Mouse (Mus musculus) midbrain, embryonic 16.5 days (tissue): ENCODE measurements around the gene Clrn2. TPM values are rescaled to one million over a fixed set of nuclear protein-coding genes. Genes with fewer than 3 reads are reported as not detected.
"Not testable (repeated sequence)": the region's sequence is repeated elsewhere in the genome, so short reads cannot be mapped to it uniquely, and the experiment has no call there.

Source experiments
- ATAC-seq: fragments of 200-750 bp; cut with Nextera tagmentation; 2 replicates; pipeline ENCODE4 v1.8.0; 2017; ENCODE audit warnings: moderate TSS enrichment
- H3K27ac ChIP-seq: fragments of 300-500 bp; sonication (generic); 2 replicates; pipeline ENCODE4 v1.5.1; 2014; ENCODE audit warnings: mild to moderate bottlenecking, low read length, mixed read lengths
- H3K27me3 ChIP-seq: fragments of 300-500 bp; sonication (generic); 2 replicates; pipeline ENCODE4 v1.6.1; 2014; ENCODE audit warnings: low read depth, low read length, mixed read lengths; ENCODE audit not compliant: control insufficient read depth, insufficient read depth
- H3K36me3 ChIP-seq: fragments of 300-500 bp; sonication (generic); 2 replicates; pipeline ENCODE4 v1.6.1; 2014; ENCODE audit warnings: mild to moderate bottlenecking, low read length, moderate library complexity, mixed read lengths; ENCODE audit not compliant: control insufficient read depth, insufficient read depth
- H3K4me1 ChIP-seq: fragments of 300-500 bp; sonication (generic); 2 replicates; pipeline ENCODE4 v1.6.1; 2014; ENCODE audit warnings: mild to moderate bottlenecking, low read length, mixed read lengths; ENCODE audit not compliant: control insufficient read depth, insufficient read depth
- H3K4me2 ChIP-seq: fragments of 300-500 bp; sonication (generic); 2 replicates; pipeline ENCODE4 v1.6.1; 2014; ENCODE audit warnings: mild to moderate bottlenecking, low read length, mixed read lengths
- H3K4me3 ChIP-seq: fragments of 300-500 bp; sonication (generic); 2 replicates; pipeline ENCODE4 v1.5.1; 2014; ENCODE audit warnings: low read depth, mild to moderate bottlenecking, low read length, moderate library complexity, mixed read lengths
- H3K9ac ChIP-seq: fragments of 300-500 bp; sonication (generic); 2 replicates; pipeline ENCODE4 v1.6.1; 2014; ENCODE audit warnings: low read depth, low read length, mixed read lengths
- H3K9me3 ChIP-seq: fragments of 300-500 bp; sonication (generic); replicated peaks from 2 replicates; pipeline ENCODE4 v1.6.1; 2014; ENCODE audit warnings: mild to moderate bottlenecking, low read length, mixed read lengths; ENCODE audit not compliant: control insufficient read depth, poor library complexity, severe bottlenecking
- WGBS: fragments of 180-500 bp; shearing (Covaris S2); extraction: QIAGEN DNeasy Blood & Tissue Kit; methylation state at CpG from one replicate; pipeline ENCODE4 v1.1.7; 2014; 5-methylcytosine and 5-hydroxymethylcytosine counted together
- polyA plus RNA-seq: library from polyadenylated mRNA; unstranded; fragments of >200 nt; fragmentation: Nextera tagmentation; extraction: Ambion mirVana; gene quantifications from 2 replicates; pipeline ENCODE4 v1.2.1, GENCODE M21; 2015

The Clrn2 gene
- 0.33 TPM in 1 of 2 replicates, not detected in the other for polyA plus RNA-seq

DNA sequence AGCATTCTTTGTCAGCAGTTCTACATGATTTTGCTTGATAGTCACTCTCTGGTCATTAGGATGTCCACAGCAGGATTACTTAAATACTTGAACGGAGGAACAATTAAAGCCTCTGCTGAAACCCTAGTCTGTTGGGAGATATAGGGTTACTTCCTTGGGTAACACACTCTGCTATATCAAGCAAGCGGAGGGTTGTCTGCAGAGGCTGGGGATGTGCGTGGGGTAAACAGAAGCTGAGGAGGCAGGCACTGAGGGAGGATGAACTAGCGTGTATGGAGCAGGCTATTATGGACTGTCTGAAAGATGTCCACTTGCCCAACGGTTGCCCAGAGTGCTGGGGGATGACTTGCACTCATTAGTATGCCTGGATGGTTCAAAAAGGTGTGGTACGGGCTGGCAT, at the start of gene Clrn2:
Clrn2 (plus strand) TSS at position 301 of the 400 bp plus-strand sequence.
- no peaks in the 10 kb centered on the region for H3K9me3 ChIP-seq
- ATAC-seq, result no peak
- no peak within 1 kb of the TSS for H3K4me3 ChIP-seq
- no peak within 1 kb of the TSS for H3K9ac ChIP-seq
- no peaks in the 10 kb centered on the region for H3K36me3 ChIP-seq
- H3K4me2 ChIP-seq, result no peak within 1 kb of the TSS
- H3K4me1 ChIP-seq, result peaks cover 10% of the 10 kb centered on the region
- H3K27ac ChIP-seq, result no peak within 1 kb of the TSS
- no peaks in the 10 kb centered on the region for H3K27me3 ChIP-seq
- WGBS, result 71% methylated on average over 6 of the region's 6 CpGs

DNA sequence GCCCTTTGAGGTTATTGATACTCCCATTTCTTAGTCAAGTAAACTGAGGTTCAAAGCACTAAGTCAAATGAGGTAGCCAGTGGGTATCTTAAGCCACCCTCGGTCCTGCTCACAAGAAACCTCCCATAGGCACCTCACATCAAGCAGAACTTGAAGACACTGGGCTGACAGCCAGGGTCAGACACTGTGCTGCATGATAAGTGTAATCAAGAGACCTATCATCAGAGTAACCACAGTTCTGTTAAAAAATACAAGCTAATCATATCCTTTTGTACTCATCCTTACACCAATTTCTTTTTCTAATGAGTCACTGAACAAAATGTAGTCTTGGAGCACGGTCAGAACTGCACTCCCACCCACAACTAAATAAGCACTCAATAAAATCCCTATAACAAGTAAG, 47.4 kb upstream of the Clrn2 start:
- Histone ChIP-seq H3K4me2 (no peak overlapping the region), H3K9ac (no peak overlapping the region), H3K36me3 (no peaks in the 10 kb centered on the region), H3K9me3 (no peaks in the 10 kb centered on the region), H3K27me3 (0 out of 2 replicates have a peak, but pooled peaks cover 2% of the 10 kb centered on the region), H3K27ac (no peak overlapping the region), H3K4me3 (no peak overlapping the region), H3K4me1 (peaks cover 2% of the 10 kb centered on the region; the same call in 1 of the 2 replicates)
- ATAC-seq, result no peak
- WGBS, result 70% methylated on average over 2 of the region's 2 CpGs

DNA sequence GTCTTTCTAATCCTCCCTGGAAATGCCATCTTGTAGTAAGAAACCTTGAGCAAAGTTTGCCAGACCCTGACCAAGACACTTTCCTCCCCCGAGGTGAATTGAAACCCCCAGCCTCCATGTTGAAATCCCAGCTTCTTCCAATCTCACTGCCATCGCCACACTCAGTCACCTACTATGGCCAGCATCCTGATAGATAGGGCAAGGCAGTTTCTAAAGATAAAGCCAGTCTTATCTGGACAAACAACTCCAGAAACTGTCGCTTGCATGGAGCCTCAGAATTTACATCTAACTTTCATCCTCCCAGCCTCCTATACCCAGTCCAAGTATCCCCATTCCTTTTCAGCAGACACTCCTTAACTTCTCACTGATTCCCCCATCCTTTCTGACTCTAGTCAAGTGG, 37.1 kb upstream of the Clrn2 start:
- H3K4me2 ChIP-seq, result no peak overlapping the region
- H3K9ac ChIP-seq, result no peak overlapping the region
- H3K4me3 ChIP-seq, result no peak overlapping the region
- no peaks in the 10 kb centered on the region for H3K9me3 ChIP-seq
- 93% methylated on average over 3 of the region's 3 CpGs for whole genome bisulfite sequencing
- no peaks in the 10 kb centered on the region for H3K27me3 ChIP-seq
- no peak for ATAC-seq
- no peaks in the 10 kb centered on the region for H3K4me1 ChIP-seq
- H3K36me3 ChIP-seq, result no peaks in the 10 kb centered on the region
- H3K27ac ChIP-seq, result no peak overlapping the region

DNA sequence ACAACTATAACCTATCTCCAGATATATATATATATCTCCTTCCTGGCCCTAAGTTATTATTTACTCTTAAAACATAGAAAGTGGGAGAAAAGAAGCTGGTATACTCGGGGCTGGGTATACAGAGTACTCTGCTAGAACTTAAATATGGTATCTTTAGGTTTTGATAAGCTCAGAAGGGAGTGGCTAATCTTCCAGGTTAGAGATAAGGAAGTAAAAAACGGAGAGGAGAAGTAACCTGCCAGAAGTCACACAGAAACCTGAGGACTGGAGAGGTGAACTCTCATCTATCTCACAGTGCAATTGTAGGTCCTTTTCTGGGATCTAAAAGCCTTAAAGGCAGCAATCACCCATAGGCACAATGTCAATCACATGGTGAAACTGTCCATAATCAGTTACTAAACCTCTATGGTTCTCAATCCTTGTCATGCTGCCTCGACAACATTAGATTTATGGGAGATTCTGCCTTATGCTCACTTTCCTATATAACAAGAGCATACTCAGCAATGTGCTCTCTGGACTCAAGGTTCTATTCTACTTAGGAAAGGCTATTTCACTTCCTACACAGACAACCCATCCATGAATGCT, 35.6 kb upstream of the Clrn2 start:
- H3K4me2 ChIP-seq, result no peak overlapping the region
- H3K9ac ChIP-seq, result no peak overlapping the region
- H3K4me1 ChIP-seq, result no peaks in the 10 kb centered on the region
- WGBS, result 82% methylated on average over 3 of the region's 3 CpGs
- no peak overlapping the region for H3K27ac ChIP-seq
- no peaks in the 10 kb centered on the region for H3K36me3 ChIP-seq
- H3K27me3 ChIP-seq, result no peaks in the 10 kb centered on the region
- no peak for ATAC-seq
- no peaks in the 10 kb centered on the region for H3K9me3 ChIP-seq
- H3K4me3 ChIP-seq, result no peak overlapping the region

DNA sequence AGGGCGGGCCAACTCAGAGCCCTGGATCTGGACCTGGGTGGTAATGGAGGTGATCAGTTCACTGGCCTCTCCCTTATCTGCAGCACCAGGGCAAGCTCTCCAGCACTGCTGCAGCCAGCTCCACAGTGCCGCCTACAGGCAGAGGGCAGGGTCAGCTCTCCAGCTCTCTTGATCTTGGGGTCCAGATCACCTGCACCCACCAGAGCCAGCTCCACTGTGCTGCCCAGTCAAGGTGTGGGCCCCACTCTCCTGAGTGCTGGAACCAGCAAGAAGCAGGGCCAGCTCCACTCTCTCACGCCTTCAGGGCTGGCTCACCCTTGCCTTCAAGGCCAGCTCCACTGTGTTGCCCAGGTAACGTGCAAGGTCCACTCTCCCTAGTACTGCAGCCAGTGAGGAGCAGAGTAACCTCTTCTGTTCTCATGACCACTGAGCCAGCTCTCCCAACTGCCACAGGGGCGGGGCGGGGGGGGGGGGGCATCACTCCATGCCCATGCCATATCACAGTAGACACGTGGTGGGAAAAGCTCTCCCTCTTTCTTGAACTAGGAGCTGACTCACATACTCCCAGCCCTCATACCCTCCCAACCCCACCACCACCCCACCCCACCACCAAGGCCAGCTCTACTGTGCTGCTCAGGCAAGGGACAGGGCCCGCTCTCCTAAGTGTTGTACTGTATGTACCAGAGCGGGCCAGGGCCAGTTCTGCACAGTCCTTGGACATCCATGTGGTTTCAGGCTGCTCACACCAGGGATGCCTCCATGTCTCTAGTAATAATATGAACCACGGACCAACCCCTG, 33.5 kb upstream of the Clrn2 start:
- ATAC-seq, result no peak; the same call in 1 of the 2 replicates
- no peaks in the 10 kb centered on the region for H3K4me1 ChIP-seq
- H3K9ac ChIP-seq, result no peak overlapping the region
- no peaks in the 10 kb centered on the region for H3K27me3 ChIP-seq
- no peak overlapping the region for H3K27ac ChIP-seq
- H3K4me2 ChIP-seq, result no peak overlapping the region
- no peak overlapping the region for H3K4me3 ChIP-seq
- H3K9me3 ChIP-seq, result no peaks in the 10 kb centered on the region
- H3K36me3 ChIP-seq, result no peaks in the 10 kb centered on the region
- 77% methylated on average over 9 of the region's 10 CpGs for WGBS

DNA sequence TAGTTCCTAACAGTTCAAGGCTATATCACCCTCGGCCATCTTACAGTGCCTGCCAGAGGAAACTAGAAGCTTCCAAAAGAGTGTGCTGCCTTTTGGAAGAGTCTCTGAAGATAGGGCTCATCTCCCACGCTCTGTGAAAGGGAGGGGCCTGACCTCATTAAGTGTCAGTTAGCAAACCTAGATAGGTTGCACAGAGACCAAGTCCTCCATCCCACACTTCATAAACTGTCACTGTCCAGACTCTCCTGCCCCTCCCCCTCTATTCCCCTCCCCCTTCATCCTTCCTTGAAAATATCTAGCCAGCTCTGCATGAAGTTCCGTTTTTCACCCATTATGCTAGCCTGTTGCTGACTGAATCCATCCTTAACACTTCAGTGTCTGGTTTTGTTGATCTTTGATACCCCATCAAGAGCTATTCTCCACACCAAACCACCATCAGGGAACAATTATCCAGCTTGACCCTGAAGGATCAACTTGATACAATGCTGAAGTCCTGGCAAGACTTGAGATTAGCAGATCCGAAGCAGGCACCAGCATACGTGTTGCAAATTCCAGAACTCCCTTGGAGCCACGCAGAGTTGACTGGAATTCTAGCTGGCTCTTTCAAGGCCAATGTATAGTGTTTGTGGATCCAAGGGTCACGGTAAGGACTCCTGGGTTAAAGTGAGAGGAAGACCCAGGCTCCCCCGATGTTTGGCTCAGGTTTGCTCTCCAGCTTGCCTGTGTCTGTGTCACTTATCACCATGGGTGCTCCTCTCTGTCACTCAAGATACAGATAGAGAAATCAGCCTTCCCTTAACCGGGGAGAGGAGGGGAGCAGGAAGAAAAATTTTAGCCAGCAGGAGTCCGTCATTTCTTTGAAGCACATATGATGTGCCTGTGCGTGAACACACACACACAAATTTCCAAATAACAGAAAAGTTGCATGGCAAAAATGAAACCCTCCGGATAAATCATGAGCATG, 31.4 kb upstream of the Clrn2 start:
- H3K4me2 ChIP-seq, result no peak overlapping the region
- no peaks in the 10 kb centered on the region for H3K27me3 ChIP-seq
- no peak for ATAC-seq
- no peak overlapping the region for H3K27ac ChIP-seq
- H3K4me3 ChIP-seq, result no peak overlapping the region
- H3K9me3 ChIP-seq, result no peaks in the 10 kb centered on the region
- H3K36me3 ChIP-seq, result no peaks in the 10 kb centered on the region
- H3K4me1 ChIP-seq, result no peaks in the 10 kb centered on the region
- 79% methylated on average over 12 of the region's 12 CpGs for WGBS
- no peak overlapping the region for H3K9ac ChIP-seq

DNA sequence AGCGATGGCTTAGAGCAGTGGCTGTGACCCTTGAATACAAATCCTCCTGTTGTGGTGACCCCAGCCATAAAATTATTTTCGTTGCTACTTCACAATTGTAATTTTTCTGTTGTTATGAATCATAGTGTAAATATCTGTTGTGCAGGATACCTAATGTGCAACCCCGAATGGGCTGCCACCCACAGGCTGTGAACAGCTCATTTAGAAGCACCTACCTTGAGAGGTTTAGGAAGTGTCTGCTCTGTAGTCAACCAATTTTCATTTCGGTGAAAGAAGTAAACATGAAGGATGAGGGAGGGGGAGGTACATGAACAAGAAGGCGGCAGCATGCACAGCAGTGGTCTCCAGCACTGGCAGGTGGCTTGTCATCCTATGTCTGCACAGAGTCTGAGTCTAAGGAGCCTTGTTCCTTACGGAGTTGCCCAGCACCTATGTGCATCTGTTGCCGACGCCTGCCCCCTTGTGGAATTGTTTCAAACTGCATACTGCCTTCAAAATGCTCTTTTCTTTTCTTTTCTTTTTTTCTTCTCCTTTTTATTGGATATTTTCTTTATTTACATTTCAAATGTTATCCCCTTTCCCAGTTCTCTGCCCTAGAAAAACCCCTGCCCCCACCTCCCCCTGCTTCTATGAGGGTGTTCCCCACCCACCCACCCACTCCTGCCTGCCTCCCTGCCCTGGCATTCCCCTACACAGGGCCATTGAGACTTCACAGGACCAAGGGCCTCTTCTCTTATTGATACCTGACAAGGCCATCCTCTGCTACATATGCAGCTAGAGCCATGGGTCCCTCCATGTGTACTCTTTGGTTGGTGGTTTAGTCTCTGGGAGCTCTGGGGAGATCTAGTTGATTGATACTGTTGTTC, 29.3 kb upstream of the Clrn2 start:
- Histone ChIP-seq H3K4me3 (no peak overlapping the region), H3K4me1 (no peaks in the 10 kb centered on the region), H3K4me2 (no peak overlapping the region), H3K27ac (no peak overlapping the region), H3K9ac (peak overlapping the region; percentile 23; the same call in 1 of the 2 replicates), H3K9me3 (no peaks in the 10 kb centered on the region), H3K27me3 (no peaks in the 10 kb centered on the region), H3K36me3 (no peaks in the 10 kb centered on the region)
- WGBS, result 37% methylated on average over 8 of the region's 8 CpGs
- peak; percentile 94 for ATAC-seq

DNA sequence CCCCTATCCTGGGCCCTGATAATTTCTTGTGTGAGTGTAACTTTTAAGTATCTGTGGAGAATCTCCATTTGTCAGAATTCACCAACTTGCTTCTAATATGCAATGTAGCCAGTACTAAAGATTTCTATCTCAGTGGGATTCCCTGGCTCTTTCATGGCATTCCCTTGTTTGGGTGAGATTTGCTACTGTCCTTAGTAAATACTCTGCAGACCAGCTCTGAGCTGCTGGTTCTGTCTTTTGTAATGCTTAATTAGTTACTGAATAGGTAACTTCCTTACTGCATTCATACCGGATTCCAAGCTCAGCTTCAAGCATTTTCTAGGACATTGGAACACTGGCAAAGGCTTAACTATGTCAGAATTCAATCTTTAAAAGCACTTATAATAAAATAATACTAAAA, 27.8 kb upstream of the Clrn2 start:
- 41% methylated on average over 1 of the region's 1 CpGs for WGBS
- H3K27me3 ChIP-seq, H3K4me2 ChIP-seq, H3K9me3 ChIP-seq, H3K36me3 ChIP-seq, H3K4me3 ChIP-seq, ATAC-seq, H3K4me1 ChIP-seq, H3K27ac ChIP-seq, H3K9ac ChIP-seq: not testable (repeated sequence)
